Mouse (Mus musculus): ENCODE data around the gene Tmie. TPM values are rescaled to one million over a fixed set of nuclear protein-coding genes. Genes with fewer than 3 reads are reported as not detected.
A peak's percentile ranks its signal among the peaks of the same experiment; 100 is the strongest.

Gene Tmie
- polyA plus RNA-seq, 1 experiment: 2.7 TPM

GRCm38 (mm10) chr9:110849162-110849561, 30.8 kb downstream of the Tmie start:
- TF ChIP-seq CTCF (IDR thresholded peaks at IDR 0.05; ENCODE audit: extremely low read depth, insufficient read depth, low read length) (no peak), POLR2A (IDR thresholded peaks at IDR 0.05; ENCODE audit: extremely low read depth, insufficient read depth, low read length) (no peak)
- Histone ChIP-seq H3K4me1 (ENCODE audit: control insufficient read depth, insufficient read depth, low read length) (no peaks in the 10 kb centered on the region), H3K4me3 (ENCODE audit: insufficient read depth, low read length) (no peak overlapping the region), H3K27ac (ENCODE audit: insufficient read depth, low read length) (no peak overlapping the region)

- Histone ChIP-seq H3K4me1 (ENCODE audit: control insufficient read depth, insufficient read depth, low read length) (no peaks in the 10 kb centered on the region), H3K4me3 (ENCODE audit: insufficient read depth, low read length) (no peak within 1 kb of the TSS), H3K27ac (ENCODE audit: insufficient read depth, low read length) (no peak within 1 kb of the TSS)
- TF ChIP-seq CTCF (IDR thresholded peaks at IDR 0.05; ENCODE audit: extremely low read depth, insufficient read depth, low read length) (no peak), POLR2A (IDR thresholded peaks at IDR 0.05; ENCODE audit: extremely low read depth, insufficient read depth, low read length) (no peak)
Measured at GRCm38 (mm10) chr9:110844206-110844605, 35.7 kb downstream of the Tmie start, which contains the start of gene Prss46. Gene Prss46, plus strand, starts transcription at chr9:110844506.

- Histone ChIP-seq H3K27ac (ENCODE audit: insufficient read depth, low read length) (no peak overlapping the region), H3K4me1 (ENCODE audit: control insufficient read depth, insufficient read depth, low read length) (no peaks in the 10 kb centered on the region), H3K4me3 (ENCODE audit: insufficient read depth, low read length) (no peak overlapping the region)
- TF ChIP-seq CTCF (IDR thresholded peaks at IDR 0.05; ENCODE audit: extremely low read depth, insufficient read depth, low read length) (no peak), POLR2A (IDR thresholded peaks at IDR 0.05; ENCODE audit: extremely low read depth, insufficient read depth, low read length) (no peak)
Measured at GRCm38 (mm10) chr9:110841438-110841837, 38.5 kb downstream of the Tmie start.

GRCm38 (mm10) chr9:110840905-110841304, 39.0 kb downstream of the Tmie start:
- Histone ChIP-seq H3K4me3 (ENCODE audit: insufficient read depth, low read length) (no peak overlapping the region), H3K4me1 (ENCODE audit: control insufficient read depth, insufficient read depth, low read length) (no peaks in the 10 kb centered on the region), H3K27ac (ENCODE audit: insufficient read depth, low read length) (no peak overlapping the region)
- TF ChIP-seq POLR2A (IDR thresholded peaks at IDR 0.05; ENCODE audit: extremely low read depth, insufficient read depth, low read length): no peak
- TF ChIP-seq CTCF (IDR thresholded peaks at IDR 0.05; ENCODE audit: extremely low read depth, insufficient read depth, low read length): no peak

GRCm38 (mm10) chr9:110836112-110836511, 43.8 kb downstream of the Tmie start:
- Histone ChIP-seq H3K4me1 (ENCODE audit: control insufficient read depth, insufficient read depth, low read length) (no peaks in the 10 kb centered on the region), H3K4me3 (ENCODE audit: insufficient read depth, low read length) (no peak overlapping the region), H3K27ac (ENCODE audit: insufficient read depth, low read length) (peak overlapping the region; percentile 31; the same call in 1 of the 2 replicates)
- no peak for TF ChIP-seq POLR2A (IDR thresholded peaks at IDR 0.05; ENCODE audit: extremely low read depth, insufficient read depth, low read length)
- no peak for TF ChIP-seq CTCF (IDR thresholded peaks at IDR 0.05; ENCODE audit: extremely low read depth, insufficient read depth, low read length)

GRCm38 (mm10) chr9:110834961-110835360, 45.0 kb downstream of the Tmie start:
- no peak overlapping the region for H3K4me3 ChIP-seq (ENCODE audit: insufficient read depth, low read length)

GRCm38 (mm10) chr9:110834411-110834810, 45.5 kb downstream of the Tmie start, which contains the start of gene Prss45:
Gene Prss45, plus strand, starts transcription at chr9:110834588.
- H3K4me3 ChIP-seq (ENCODE audit: insufficient read depth, low read length): no peak within 1 kb of the TSS
- TF ChIP-seq POLR2A (IDR thresholded peaks at IDR 0.05; ENCODE audit: extremely low read depth, insufficient read depth, low read length): no peak
- H3K27ac ChIP-seq (ENCODE audit: insufficient read depth, low read length): no peak within 1 kb of the TSS
- H3K4me1 ChIP-seq (ENCODE audit: control insufficient read depth, insufficient read depth, low read length): no peaks in the 10 kb centered on the region

More at GRCm38 (mm10) chr9:110834961-110835360, 45.0 kb downstream of the Tmie start:
- H3K27ac ChIP-seq (ENCODE audit: insufficient read depth, low read length): no peak overlapping the region
- no peaks in the 10 kb centered on the region for H3K4me1 ChIP-seq (ENCODE audit: control insufficient read depth, insufficient read depth, low read length)
- TF ChIP-seq CTCF (IDR thresholded peaks at IDR 0.05; ENCODE audit: extremely low read depth, insufficient read depth, low read length) (no peak), POLR2A (IDR thresholded peaks at IDR 0.05; ENCODE audit: extremely low read depth, insufficient read depth, low read length) (no peak)

- TF ChIP-seq POLR2A (IDR thresholded peaks at IDR 0.05; ENCODE audit: extremely low read depth, insufficient read depth, low read length) (no peak), CTCF (IDR thresholded peaks at IDR 0.05; ENCODE audit: extremely low read depth, insufficient read depth, low read length) (no peak)
- no peaks in the 10 kb centered on the region for H3K4me1 ChIP-seq (ENCODE audit: control insufficient read depth, insufficient read depth, low read length)
- no peak overlapping the region for H3K27ac ChIP-seq (ENCODE audit: insufficient read depth, low read length)
- H3K4me3 ChIP-seq (ENCODE audit: insufficient read depth, low read length): no peak overlapping the region
Measured at GRCm38 (mm10) chr9:110833021-110833420, 46.9 kb downstream of the Tmie start.

- H3K4me1 ChIP-seq (ENCODE audit: control insufficient read depth, insufficient read depth, low read length): no peaks in the 10 kb centered on the region
- H3K4me3 ChIP-seq (ENCODE audit: insufficient read depth, low read length): no peak within 1 kb of the TSS
- H3K27ac ChIP-seq (ENCODE audit: insufficient read depth, low read length): no peak within 1 kb of the TSS
- TF ChIP-seq POLR2A (IDR thresholded peaks at IDR 0.05; ENCODE audit: extremely low read depth, insufficient read depth, low read length): no peak
- TF ChIP-seq CTCF (IDR thresholded peaks at IDR 0.05; ENCODE audit: extremely low read depth, insufficient read depth, low read length): no peak
Measured at GRCm38 (mm10) chr9:110826390-110826789, 53.5 kb downstream of the Tmie start, which contains the start of gene Prss43. Gene Prss43, plus strand, starts transcription at chr9:110826690.

GRCm38 (mm10) chr9:110825832-110826231, 54.1 kb downstream of the Tmie start:
- no peak overlapping the region for H3K4me3 ChIP-seq (ENCODE audit: insufficient read depth, low read length)
- no peak for TF ChIP-seq CTCF (IDR thresholded peaks at IDR 0.05; ENCODE audit: extremely low read depth, insufficient read depth, low read length)
- no peak for TF ChIP-seq POLR2A (IDR thresholded peaks at IDR 0.05; ENCODE audit: extremely low read depth, insufficient read depth, low read length)
- no peak overlapping the region for H3K27ac ChIP-seq (ENCODE audit: insufficient read depth, low read length)
- H3K4me1 ChIP-seq (ENCODE audit: control insufficient read depth, insufficient read depth, low read length): no peaks in the 10 kb centered on the region
